Mouse (Mus musculus) adrenal gland, postnatal 4 days (tissue): ENCODE data around the gene Phtf2. TPM values are rescaled to one million over a fixed set of nuclear protein-coding genes. Genes with fewer than 3 reads are reported as not detected.
"Not testable (repeated sequence)": the region's sequence is repeated elsewhere in the genome, so short reads cannot be mapped to it uniquely, and the experiment has no call there.

Source experiments
- DNase-seq, 2 experiments: peaks; one replicate each; pipeline ENCODE4 v3.0.0; 2021 to 2022; ENCODE audit warnings: low spot score in 2 of 2, mixed read lengths in 2 of 2
- total RNA-seq, 2 experiments: library from RNA; stranded (reverse); gene quantifications; 2 replicates each; pipeline ENCODE4 v1.2.3; 2021

Gene Phtf2
- total RNA-seq, 2 experiments from 2014 or later: 13.9 to 14.6 TPM

GRCm38 (mm10) chr5:20778274-20778984 lies 103.5 kb downstream of the Phtf2 start:
- no peak for DNase-seq

GRCm38 (mm10) chr5:20773341-20773740 lies 108.6 kb downstream of the Phtf2 start:
- DNase-seq: no peak

DNA sequence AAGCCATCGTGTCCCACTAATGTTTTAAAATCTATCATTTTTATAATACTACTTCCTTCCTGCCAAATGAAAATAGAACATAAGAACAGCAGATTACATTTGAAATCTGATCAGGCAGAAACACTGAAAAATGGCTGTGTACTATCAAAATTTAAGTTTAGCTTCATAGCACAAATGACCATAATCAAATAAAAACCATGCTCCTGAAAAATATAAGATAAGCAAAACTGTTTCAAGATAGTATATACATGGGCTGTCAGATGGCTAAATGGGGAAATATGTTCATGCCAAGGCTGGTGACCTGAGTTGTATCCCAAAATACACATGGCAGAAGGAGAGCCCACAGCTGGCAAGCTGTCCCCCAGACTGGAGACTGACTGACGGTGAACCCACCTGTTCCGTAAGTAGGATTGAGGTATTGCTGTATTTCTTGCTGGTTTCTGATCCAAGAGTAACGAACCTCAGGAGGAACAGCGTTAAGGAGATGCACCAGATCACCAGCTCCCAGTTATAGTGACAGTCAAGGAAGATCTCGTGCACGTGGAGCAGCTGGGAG lies 116.5 kb downstream of the Phtf2 start:
- DNase-seq: no peak

GRCm38 (mm10) chr5:20762441-20762840 lies 119.5 kb downstream of the Phtf2 start:
- not testable (repeated sequence) for DNase-seq

DNA sequence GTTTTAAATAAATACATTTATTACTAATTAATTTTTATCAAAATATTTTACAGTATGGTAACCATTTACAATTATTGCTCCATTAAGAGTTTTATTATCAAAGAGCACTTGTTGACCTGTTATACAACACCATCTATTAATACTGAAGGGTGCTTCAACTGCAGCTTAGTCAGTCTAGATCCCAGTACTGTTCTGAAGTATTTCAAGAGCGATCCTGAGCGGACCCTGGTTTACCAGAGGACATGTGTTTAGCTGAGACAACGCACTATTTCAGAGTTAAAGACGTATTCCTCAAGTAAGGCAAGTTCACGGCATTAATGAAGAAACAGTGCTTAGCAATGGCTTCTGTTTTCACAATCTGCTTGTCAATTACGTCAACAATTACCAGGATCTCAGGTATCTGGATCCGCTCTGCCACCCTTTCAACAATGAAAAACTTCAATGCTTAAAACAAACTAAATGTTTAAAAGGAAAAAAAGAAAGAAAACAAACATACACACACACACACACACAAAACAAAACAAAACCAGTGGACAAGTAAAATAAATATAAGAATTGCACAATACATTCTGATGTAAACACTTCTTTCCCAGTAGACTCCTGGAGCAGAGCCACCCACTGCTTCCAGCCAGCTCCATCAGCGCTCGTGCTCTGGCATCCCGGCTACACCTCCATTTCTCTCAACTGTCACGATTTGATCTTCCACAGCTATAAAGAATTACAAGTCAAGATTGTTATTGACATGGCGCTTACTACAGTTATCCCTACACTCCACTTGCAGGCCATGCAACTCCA lies 121.4 kb downstream of the Phtf2 start:
- no peak for DNase-seq

- DNase-seq: no peak
Measured at GRCm38 (mm10) chr5:20759771-20760170, 122.2 kb downstream of the Phtf2 start.

- no peak for DNase-seq
Measured at GRCm38 (mm10) chr5:20753963-20754362, 128.0 kb downstream of the Phtf2 start.

- no peak for DNase-seq
Measured at GRCm38 (mm10) chr5:20753096-20753495, 128.8 kb downstream of the Phtf2 start.

- DNase-seq: no peak
Measured at GRCm38 (mm10) chr5:20751696-20752095, 130.2 kb downstream of the Phtf2 start.

GRCm38 (mm10) chr5:20751000-20751399 lies 130.9 kb downstream of the Phtf2 start:
- DNase-seq: no peak

DNA sequence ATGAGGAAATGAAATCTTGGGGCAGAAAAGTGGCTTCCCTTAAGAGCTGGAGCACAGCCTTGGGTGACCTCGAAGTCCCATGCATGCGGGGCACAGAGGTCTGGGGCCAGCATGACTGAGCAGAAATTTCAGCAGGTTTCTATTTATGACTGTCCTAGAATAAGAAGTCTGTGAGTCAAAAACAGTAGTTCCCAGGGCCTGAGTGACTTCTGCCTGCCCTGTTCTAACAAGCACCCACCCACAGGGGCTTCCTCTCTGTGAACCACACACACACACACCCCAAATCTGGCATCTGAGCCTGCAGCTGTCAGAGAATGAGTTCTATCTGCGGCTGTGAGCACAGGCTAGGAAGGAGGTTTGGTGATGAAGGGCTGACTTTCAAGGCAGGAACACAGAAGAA lies 132.4 kb downstream of the Phtf2 start:
- DNase-seq: no peak

DNA sequence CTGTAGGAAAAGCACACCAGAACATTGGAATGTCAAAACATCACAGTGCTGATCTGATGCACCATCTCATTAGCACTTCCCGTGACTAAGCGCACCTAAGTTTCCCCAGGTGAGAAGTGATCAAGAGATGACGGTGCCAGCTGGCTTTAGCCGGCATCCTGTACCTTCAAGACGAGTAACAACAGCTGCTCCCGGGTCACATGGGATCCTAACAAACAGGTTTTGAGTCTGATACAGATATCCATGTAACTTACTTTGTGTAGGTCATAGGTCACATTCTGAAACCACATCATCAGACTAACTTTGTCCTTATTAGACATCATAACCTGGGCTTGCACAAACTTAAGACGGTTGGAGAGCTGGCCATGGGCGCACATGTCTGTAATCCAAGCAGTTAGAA lies 133.1 kb downstream of the Phtf2 start:
- DNase-seq: no peak

GRCm38 (mm10) chr5:20748142-20748541 lies 133.8 kb downstream of the Phtf2 start:
- no peak for DNase-seq

- DNase-seq: no peak
Measured at GRCm38 (mm10) chr5:20741936-20742335, 140.0 kb downstream of the Phtf2 start.

DNA sequence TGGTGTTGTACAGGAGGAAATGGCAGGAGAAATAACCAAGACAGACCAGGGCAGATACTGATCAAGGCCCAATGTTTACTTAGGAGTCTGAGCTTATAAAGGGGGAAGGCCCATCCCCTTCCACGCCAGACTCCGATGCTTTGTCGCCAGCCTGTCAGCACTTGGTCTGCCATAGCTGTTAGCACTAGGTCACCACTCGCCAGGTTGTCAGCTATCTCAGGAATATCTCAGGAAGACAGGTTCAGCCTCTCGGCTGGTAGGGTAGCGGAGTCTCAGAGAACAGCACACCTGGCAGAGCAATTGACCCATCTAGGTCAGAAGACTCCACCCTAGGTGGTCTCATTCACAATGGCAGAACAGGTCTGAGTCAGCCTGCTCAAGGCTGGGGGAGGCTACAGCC lies 140.7 kb downstream of the Phtf2 start:
- DNase-seq: no peak

DNA sequence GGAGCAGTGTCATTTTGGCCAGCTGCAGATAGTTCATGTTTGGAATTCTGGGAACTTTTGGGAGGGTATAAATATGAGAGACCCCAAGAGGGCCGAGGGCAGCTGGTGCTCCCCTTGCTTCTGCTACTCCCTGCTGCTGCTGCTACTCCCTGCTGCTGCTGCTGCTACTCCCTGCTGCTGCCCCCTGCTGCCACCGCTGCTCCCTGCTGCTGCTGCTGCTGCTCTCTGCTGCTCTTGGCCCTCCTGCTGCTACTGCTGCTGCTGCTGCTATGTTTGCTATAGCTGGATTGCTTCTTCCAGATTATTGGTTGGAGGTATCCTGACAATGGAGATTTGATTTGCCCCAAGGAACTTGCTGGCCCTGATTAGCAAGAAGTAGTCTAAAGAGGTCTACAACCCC lies 143.1 kb downstream of the Phtf2 start:
- no peak for DNase-seq

DNA sequence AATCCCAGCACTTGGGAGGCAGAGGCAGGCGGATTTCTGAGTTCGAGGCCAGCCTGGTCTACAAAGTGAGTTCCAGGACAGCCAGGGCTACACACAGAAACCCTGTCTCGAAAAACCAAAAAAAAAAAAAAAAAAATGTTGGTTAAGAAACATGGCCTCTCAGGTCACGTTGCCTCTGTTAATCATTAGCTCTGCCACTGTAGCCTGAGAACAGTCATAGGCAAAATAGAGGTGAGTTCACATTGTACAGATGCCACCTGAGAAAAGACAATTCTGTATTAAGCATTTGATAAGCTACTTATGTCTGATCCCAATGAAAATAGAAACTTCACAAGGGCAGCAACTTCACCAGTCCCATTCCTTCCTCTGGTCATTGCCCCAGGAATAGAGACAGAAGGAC lies 158.7 kb downstream of the Phtf2 start:
- not testable (repeated sequence) for DNase-seq

DNA sequence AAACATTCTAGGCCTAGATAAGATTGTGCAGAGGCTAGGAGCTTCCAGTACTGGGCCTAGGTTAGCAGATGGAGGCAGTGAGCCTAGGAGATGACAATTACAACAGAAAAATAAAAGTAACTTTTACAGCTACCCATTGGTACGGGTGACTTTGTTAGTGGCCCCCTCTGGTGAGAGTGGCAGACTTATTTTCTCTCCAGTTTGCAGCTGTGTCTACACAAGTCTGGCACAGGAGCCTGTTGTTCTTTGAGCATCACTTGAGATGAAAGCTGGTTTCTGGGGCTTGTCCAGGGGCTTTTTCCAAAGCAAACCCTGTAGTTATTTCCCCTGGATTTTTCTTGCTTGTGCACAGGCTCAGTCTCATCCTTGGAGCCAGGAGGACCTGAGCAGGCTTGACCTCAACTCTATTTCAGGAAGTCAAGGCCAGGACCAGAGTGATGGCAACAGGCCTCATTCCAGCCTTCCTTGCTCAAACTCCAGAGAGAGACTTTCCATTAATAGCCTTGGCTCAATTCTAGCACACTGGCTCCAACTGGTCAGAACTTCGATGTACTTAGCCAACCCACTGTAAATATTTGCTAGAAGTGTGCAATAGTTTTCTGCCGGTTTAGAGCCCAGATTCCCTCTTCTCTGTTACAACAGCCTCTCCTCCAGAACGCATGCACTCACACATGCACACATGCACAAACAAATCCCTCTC lies 161.6 kb downstream of the Phtf2 start:
- DNase-seq: no peak

DNA sequence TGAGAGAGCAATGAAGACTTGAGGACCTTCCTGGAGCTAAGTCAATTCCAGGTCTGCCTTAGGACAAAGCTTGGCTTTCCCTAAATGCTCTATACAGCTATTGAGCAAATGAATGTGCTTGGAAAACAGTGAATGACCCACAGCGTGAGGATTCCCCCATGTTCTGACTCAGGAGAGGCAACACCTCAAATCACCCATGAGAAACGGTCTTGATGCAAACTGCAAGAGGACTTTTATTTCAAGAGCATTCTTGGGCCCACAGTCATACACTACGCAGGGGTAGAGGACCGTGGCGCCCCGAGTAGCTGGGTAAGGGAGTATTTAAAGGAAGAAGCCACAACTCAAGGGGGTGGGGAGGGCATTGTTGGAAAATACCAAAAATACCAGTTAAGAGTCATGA lies 165.9 kb downstream of the Phtf2 start:
- not testable (repeated sequence) for DNase-seq

DNA sequence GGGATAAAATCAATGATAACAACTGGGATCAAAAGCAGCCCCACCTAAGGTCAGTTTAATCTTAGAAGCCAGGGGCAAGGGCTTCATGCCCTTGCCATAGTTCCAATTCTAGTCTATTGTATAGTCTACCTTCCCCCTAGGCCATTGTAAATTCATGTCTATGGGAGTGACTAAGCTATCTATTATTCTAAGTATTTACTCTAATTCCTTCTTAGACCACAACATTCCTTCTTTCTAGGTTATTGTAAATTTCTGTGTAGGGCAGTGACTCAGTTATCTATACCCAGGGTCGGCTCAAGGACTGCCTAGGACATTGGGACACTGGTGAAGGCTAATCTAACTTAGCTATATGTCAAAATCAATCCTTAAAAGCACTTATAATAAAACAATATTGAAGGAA lies 167.3 kb downstream of the Phtf2 start:
- DNase-seq: not testable (repeated sequence)

- DNase-seq: not testable (repeated sequence)
Measured at GRCm38 (mm10) chr5:20710845-20711244, 171.1 kb downstream of the Phtf2 start.
